Mouse (Mus musculus) layer of hippocampus, postnatal 14 days (tissue): ENCODE data around the gene Mbd5. TPM values are rescaled to one million over a fixed set of nuclear protein-coding genes. Genes with fewer than 3 reads are reported as not detected.

ENCODE experiments used
- DNase-seq, 2 experiments: peaks; one replicate each; pipeline ENCODE4 v3.0.0; 2021 to 2022; ENCODE audit warnings: low spot score in 2 of 2, mixed read lengths in 1 of 2
- long read RNA-seq, 2 experiments: library from polyadenylated mRNA; stranded (forward); transcript quantifications; one replicate each; pipeline ENCODE4 v2.0.0; 2021
- total RNA-seq, 2 experiments: library from RNA; stranded (reverse); gene quantifications; 2 replicates each; pipeline ENCODE4 v1.2.3; 2021

Gene Mbd5
- 100 to 1,000 TPM in 1 of 2 experiments, 10 to 100 TPM in 1; 99.6 to 114 TPM for total RNA-seq
- long read RNA-seq, experiment 1, partial matches to known transcripts, result 2 of 4 reads
- long read RNA-seq, experiment 1, other reads (novel, unspliced or antisense), result 2 of 4 reads
- long read RNA-seq, experiment 2, partial matches to known transcripts, result 3 of 6 reads
- long read RNA-seq, experiment 2, other reads (novel, unspliced or antisense), result 3 of 6 reads

DNA sequence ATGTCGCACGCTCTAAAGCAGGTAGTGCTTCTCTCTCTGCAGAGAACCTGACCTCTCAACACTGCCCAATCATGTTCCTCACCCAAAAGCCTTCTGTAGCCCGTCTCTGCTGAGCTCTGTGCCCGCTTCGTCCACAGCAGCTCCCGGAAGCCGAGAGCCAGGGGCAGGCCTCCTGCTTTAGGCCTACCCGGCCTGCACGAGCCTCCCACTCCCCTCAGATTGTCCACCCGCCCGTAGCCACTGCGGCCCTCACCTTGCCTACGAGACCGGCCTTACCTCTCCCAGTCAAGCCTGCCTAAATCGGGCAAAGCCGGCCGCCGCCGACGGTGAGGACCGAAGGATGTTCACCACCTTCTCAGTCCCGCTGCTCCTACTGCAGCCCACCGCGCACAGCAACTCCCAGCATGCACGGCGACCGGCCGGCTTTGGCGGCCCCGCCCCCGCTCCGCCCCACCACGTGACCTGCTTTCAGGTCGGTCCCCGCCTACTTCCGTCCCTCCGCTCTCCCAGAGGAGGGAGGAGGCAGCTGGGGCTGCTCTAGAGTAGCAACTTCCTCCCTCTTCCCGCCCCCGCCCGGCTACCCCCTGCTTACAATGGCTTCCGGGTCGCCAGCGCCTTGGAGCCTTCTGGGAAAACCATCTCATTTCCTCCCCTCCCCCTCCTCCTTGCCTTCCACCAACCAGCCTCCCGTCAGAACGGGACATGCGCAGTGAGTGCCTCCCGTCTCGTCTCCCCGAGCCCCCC lies at the start of gene Mbd5:
Gene Mbd5 (plus strand): TSS at position 668 of the 744 bp plus-strand sequence.
- DNase-seq, result peak; percentile 95 to 99

DNA sequence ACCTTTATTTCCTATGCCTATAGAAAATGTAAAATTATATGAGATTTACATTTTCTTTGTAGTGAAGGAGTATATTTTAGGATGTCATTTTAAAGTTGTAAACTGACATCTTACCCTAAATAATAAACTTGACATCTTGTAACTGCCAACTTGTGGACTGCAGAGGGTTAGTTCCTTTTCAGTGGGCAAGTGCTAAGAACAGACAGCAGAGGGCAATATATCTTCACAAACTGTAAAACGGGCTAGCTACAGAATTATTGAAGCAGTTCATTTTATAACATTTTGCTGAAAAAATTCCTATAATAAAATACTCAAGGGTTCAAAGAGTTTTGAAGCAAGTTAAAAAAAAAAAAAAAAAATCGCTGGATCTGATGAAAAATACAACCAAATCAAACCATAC lies 40.4 kb upstream of the Mbd5 start:
- peak in 1 of 2 experiments; percentile 41 for DNase-seq

DNA sequence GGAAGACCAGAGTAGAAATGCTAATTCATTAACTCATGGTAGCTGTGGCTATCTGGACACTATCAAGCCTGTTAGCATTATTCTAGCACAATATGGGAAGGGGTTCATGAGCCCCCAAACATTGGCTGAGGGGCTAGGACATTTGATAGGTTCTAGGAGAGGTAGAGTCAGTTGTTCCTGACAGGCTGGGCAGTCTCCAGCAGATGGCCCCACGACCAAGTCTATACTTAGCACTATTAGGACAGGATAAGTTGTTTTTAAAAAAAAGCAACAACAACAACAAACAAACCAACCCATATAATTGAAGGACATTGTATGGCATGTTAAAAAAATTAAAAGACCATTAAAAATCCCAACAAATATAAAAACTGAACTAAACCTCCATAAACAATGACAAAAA lies 35.1 kb upstream of the Mbd5 start:
- DNase-seq, result no peak

DNA sequence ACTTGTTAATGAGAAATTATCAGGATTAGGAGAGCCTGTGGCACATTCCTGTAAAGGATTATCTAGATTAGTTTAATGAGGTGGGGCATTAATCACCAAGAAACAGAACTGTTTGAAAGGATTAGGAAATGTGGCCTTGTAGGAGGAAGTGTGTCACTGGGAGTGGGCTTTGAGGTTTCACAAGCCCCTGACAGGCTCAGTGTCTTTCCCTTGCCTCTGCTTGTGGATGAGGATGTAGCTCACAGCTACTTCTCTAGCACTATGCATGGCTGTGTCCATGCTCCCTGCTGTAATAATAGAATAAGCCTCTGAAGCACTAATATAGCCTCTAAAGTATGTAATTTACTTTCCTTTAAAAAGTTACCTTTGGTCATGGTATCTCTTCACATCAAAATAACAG lies 33.5 kb upstream of the Mbd5 start:
- DNase-seq, result no peak

DNA sequence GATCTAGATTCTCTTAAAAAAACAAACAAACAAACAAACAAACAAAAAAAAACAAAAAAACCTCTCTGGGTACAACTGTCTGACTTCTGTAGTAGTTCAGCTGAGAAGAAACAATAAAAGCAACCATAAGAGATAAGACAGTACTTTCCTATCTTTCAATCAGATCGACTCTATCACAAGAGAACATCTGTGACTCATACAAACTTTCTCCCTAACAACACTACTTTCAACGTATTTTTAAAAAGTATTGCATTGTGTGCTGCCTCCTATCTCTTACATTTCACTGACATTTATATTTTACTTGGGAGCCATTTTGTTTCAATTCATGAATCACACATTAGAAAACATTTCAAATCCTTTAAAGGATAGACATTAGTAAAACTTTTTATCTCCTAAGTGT lies 14.2 kb upstream of the Mbd5 start:
- DNase-seq, result no peak

DNA sequence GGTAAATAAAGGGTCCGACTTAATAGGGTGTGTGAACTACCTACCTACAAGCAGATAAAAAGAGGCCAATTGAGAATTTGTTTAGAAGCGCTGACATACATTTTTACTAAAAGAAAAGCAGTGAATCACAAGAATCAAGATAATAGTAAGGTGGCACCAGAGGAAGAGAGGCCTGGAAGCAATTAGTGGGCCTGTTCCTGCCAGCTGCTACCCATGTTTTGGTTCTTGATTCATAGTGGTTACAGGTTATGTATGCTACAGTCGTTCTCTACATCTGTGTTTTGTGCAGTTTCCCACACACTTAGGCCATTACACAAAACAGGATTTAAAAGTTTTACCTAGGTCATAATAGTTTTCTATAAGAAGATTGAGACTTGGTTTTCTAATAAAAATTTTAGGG lies 1.5 kb upstream of the Mbd5 start:
- DNase-seq, result no peak

DNA sequence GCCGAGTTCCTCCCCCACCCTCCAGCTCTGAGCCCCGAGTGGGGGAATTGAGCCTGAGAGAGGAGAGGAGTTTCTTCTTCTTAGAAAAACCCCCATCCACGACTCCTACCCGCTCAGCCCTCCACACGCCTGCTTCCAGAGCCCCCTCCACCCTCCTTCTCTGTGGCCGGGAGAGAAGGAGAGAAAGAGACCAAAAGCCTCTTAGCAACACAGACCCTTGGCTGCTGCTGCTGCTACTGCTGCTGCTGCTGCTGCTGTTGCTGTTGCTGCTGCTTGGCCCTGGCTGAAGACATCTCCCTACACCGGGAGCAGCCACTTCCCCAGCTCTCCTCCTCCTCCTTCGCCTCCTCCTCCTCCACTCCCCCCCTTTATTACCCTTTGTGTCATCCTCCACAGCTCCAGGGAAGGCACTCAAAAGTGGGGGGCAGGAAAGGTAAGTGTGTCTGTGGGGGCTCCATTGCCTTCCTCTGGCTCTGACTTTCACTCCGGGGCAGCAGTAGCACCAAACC lies 489 bp downstream of the Mbd5 start:
- no peak for DNase-seq

DNA sequence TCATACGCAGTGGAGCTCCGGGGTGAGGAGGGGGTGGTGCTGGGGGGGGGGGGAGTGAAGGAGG lies 776 bp downstream of the Mbd5 start, which contains the start of gene Orc4:
Gene Orc4 (minus strand): TSS at position 26 of the 64 bp plus-strand sequence.
- no peak for DNase-seq

DNA sequence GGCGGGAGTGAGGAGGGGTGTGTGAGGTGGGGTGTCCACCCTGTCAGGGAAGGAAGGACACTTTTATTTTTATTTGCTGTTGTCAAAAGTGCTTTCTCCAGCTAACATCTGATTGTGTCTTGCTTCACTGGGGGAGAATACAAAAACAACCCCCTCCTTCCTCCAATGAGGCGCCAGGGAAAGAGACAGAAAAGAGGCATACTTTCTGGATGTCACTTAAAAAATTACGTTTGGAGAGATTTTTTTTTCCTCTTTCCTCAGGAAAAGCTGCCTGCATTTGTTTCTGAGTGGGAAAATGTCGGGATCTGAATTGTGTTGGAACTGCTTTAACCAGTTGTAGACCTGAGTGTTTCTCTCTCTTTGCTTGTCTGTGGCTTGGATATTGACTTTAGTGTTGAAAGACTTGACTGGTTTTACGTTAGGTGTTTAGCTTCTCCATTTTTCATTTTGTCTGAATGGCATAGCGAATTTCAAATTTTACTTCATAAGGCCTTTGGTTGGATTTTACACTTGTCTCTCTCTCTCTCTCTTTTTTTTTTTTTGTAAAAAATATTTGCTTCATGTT lies 1.1 kb downstream of the Mbd5 start:
- DNase-seq, result peak; percentile 4 to 10

DNA sequence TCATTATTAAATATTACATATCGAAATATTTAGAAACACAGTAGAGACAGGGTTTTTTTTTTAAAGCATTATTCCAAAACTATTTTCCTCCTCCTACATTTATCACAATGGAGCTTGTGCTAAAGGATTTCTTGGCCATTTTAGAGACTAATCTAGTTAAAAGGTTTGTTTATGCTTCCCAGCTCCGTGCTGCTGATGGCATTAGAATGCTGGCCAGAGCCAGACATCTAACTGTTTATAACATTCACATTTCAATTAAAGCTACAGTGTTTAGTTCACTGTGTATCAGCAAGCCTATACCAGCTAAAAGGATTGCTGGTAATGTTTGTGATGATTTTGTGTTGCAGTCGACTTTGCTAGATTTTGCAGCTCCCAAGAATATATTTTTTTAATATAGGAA lies 7.3 kb downstream of the Mbd5 start:
- DNase-seq, result no peak

DNA sequence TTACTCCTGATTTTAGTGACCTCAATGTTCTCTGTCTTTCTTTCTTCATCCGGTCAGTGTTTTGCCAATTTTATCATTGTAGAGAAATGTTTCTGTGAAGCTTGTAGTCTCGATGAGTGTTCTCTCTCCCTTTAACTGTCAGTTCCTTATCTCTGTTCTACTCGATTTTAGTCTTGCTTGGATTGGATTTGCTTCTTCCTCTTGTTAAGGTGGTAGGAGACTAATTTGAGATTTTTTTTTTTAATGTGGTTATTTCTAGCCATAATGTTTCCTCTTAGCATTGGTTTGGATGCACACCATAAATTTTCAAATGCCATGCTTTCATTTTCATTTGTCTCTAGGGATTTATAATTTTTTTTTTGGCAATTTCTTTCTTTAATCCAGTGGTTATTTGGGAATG lies 29.6 kb downstream of the Mbd5 start:
- DNase-seq, result no peak

DNA sequence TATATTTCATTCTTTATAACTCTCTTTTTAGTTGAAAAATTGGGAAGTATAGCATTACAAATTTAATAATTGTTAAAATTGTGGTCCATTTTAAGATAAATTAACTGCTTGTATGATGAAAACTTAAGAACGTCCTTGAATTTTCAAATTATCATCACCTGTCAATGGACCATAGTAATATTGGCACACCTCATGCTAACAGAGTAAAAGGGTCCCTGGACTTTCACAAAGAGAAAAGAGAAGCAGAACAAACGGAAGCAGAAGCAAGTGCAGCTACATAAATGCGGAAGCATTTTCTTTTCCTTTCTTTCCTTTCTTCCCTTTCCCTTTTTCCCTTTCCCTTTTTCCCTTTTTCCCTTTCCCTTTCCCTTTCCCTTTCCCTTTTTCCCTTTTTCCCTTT lies 41.0 kb downstream of the Mbd5 start:
- no peak for DNase-seq

DNA sequence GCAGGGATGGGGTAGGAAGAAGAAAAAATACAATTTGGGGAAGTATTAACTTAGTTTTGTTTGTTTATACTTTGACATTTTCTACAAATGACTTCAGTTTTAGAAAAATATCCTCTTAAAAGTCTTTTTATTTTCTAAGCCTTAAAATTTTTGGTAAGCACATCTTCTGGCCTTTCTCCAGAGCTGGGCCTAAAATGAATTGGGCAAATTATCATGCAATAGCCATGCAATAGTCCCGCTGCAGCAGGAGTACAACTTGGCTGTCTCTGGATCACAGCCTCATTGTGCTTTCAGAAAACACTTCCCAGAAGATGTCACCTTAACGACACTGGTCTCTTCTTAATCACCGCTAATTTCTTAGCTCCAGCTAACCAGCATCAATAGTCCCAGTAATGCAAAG lies 91.2 kb downstream of the Mbd5 start:
- DNase-seq, result no peak

DNA sequence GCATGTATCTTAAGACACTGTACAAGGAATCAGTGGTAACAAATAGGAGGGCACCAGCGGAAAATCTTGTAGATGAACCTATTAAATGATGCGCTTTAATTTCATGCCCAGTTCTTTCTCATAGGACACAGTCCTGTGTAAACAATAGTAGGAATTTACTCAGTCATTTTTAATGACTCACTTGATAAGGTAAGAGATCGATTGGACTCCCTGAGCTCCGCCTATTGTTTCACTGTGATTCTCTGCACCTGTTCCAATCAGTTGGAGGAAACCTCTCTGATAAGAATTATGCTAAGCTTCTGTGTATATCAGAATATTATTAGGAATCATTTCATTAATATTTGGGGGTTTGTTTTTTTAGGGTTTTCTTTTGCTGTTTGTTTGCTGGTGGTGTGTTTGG lies 100.7 kb downstream of the Mbd5 start:
- DNase-seq, result no peak

DNA sequence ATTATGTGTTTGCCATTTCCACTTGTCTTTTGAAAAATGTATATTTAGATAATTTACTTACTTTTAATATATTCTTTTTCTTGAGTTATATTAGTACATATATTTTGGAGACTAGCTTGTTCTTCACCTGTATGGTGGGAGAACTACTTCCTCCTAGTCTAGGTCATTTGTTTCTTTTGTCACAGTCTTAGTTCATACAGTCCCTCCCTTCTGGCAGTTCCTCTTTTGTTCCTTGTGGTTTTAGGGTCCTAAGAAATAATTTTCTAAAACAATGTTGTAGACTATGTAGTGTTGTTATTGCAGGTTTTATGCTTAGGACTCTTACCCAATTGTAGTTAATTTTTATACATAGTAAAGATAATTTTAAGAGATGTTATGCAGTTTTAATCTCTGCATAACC lies 118.6 kb downstream of the Mbd5 start:
- no peak for DNase-seq

DNA sequence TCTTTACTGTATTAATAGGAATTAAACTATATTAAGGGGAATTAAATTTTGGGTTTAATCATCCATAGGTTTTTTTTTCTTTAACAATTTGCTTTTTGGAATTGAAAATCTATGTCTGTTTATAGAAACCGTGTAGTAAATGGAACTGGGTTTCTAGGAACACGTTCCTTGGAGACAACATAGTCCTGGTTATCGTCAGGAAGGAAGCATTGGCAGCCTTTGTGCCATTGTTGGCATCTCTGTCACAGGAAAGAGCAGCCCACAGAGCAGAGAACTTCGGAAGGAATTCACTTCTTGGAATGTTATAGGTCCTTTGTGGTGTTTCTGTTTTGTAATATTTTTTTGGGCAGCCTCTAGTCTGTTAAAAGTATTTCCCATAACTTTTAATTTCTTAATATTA lies 135.7 kb downstream of the Mbd5 start:
- no peak for DNase-seq

DNA sequence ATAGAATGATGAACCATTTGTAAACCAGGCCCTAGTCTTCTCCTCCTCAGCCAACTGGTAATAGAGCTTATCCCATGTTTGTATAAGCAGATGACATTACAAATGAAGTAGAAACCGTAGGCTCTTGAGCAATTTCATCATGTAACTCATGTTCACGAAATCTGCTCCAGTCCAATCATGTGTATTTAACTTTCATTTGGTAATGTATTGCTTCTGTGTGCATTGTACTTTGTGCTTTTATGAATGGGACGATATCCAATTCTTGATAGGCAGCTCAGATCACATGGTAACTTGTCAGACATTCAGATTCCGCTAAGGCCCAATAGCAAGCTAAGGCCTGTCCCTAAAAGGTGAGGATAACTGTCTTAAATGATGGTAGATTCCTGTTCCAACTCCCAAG lies 141.5 kb downstream of the Mbd5 start:
- no peak for DNase-seq

DNA sequence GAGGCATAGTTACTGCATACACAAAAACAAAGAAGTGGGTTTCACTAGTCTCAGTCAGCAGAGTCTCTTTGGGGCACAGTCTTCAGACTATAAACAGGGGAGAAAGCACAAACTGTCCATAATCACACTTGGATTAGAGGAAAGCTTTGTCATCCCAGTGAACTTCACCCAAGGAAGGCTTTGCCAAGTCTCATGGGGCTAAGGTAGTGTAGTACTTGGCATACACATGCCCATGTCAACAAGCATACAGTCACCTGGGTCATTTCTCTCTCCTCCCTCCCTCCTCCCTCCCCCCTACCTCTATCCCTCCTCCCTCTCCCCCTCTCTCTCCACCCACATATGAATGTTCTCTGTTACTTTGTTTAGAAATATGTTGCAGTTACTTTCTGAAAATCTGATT lies 147.5 kb downstream of the Mbd5 start:
- no peak for DNase-seq

DNA sequence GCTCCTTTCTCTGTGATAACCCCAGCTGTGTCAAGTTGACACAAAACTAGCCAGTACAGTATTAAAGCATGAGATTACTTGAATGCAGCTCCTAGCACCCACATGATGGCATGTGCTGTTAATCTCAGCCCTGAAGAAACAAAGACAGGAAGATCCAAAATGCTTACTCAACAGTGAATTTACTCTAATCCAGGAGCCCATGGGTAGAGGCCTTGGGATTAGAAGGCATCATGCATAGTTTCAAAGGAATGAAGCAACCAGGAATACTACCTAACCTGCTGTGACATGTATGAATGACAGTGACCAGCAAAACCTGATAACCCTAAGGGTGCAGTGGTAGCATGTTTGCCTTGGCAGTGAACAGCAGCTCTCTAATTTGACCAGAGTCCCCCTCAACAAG lies 159.6 kb downstream of the Mbd5 start:
- no peak for DNase-seq

DNA sequence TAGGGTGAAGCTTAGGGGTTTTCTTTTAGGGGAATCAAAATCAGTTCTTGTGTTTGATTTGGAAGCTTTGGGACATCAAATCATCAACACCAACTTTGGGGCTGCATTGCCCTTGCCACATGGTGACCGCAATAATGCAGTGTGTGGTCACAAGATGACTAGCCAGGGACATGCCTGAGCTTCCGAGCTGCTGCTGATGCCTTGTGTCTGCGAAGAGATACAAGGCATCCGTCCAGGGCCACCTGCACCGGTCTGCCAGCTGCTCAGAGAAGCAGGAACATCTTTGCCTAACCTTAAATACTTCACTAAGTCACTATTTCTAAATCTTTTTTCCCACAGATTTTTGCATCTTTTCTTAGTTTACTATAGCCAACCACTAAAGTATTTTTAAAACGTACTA lies 170.6 kb downstream of the Mbd5 start:
- no peak for DNase-seq

DNA sequence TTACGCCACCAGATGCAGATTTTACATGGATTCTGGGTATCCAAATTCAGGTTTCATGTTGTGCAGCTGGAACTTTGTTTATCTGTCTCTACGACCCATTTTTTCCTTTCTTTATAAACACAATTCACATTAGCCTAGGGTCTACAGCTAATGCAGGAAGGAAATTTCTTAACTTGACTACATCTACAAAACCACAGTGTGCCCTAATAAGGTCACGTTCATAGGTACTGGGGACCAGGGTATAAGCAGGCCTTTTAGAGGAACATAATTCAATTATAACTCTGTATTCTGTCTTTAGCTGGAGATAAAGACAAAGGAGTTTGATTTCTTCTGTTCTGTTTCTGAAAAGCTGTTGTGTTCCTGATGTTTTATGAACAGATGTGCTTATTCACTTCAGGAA lies 172.3 kb downstream of the Mbd5 start:
- no peak for DNase-seq

DNA sequence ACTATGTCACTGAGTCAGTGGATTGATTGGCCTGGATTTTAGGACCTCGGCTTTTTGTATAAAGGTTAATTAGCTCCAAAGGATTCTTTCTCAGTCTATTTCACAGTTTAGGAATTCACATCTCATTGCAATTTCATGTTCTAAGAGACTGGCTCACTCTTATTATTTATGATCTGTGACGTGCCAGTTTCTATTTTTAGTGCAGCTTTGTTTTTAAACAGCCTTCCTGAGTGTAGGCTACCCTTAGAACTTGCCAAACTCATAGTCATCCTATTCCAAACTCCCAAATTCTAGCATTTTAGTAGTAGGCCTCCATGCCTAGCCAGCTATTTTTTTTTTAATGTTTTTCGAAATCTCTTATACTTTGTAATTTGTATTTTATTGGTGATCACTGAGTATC lies 192.9 kb downstream of the Mbd5 start:
- no peak for DNase-seq

DNA sequence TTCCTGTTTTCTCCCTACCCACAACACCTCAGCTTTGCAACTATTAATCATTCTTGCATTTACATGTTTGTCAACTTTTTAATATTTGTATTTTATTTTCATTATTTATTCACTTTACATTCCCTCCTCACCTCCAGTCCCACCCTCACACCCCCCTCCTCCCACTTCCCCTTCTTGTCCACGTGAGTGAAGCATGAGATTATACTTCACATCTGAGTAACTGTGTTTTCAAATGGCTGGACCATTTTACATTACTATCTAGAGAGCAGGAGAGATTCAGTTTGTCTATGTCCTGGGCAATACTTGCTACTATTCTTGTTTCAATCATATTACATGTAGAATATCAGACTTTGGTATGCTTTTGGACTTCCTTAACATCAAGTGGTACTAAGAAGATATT lies 204.3 kb downstream of the Mbd5 start:
- no peak for DNase-seq
